Mouse (Mus musculus) thymus, postnatal 25 days (tissue): Measurements from ENCODE around the gene Cnksr2.

Source experiments
- DNase-seq: peaks from one replicate; pipeline ENCODE4 v3.0.0; 2022

Gene Cnksr2

GRCm38 (mm10) chrX:158043057-158043843 lies at the start of gene Cnksr2:
Gene Cnksr2, minus strand, starts transcription at chrX:158043294.
- no peak for DNase-seq

GRCm38 (mm10) chrX:158043844-158044140 lies 698 bp upstream of the Cnksr2 start:
- DNase-seq: no peak

- DNase-seq: no peak
Measured at GRCm38 (mm10) chrX:158042255-158043056, 638 bp downstream of the Cnksr2 start.

DNA sequence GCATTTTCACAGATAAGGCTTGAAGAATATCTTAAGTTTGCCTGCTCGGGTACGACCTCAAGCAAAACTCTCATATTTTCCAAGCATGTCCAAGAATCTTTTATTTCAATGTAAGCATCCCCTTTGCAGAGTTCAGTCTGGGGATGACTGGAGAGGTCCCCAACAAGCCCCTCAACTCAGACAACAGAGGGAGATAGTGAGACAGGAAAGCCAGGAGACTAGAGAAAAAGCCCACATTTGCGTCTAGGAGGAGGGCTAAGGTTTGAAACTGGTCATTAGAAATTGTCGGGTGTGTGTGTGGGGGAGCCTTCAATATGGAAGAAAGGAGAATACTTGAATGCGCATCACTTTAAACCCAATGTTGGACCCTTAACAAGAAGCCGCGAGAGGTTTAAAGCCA lies 1.4 kb downstream of the Cnksr2 start:
- DNase-seq: no peak

- DNase-seq: no peak
Measured at GRCm38 (mm10) chrX:157951698-157952097, 91.4 kb downstream of the Cnksr2 start.

GRCm38 (mm10) chrX:157949256-157949655 lies 93.8 kb downstream of the Cnksr2 start:
- no peak for DNase-seq

DNA sequence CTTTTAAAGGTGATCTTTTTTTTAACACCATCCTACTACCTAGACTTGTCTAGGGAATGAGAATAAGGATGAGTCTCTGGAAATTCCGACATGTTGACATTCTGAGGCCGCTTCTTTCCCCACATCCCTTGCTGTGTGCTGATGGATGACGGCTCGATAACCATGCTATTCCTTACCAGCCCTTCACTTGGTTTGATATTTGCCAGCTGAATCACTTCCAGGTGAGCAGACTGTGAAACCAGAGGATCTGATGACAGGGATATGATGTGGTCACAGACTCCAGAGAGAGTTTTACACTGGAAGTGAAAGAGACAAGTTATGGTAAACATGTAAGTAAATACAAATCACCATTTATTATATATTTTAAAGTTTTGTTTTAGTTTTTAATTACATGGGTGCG lies 98.0 kb downstream of the Cnksr2 start:
- DNase-seq: no peak

GRCm38 (mm10) chrX:157936611-157937010 lies 106.5 kb downstream of the Cnksr2 start:
- DNase-seq: no peak

DNA sequence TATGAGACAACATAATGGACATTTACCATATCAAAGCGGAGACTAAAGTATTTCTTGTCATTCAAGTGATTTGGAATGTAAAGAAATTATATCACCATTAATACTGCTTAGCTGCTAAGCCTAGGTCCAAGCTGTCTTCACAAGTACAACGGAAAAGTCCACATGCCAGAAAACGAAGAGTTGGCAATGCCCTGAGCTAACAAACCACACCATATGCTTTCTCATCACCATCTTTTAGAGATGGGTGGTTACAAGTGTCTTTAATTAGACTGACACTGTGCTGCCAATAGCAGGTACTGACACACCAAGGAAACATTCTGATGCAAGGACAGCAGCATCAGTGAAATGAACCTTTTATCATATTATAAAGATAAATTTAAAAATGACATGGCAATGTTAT lies 123.0 kb downstream of the Cnksr2 start:
- DNase-seq: no peak

DNA sequence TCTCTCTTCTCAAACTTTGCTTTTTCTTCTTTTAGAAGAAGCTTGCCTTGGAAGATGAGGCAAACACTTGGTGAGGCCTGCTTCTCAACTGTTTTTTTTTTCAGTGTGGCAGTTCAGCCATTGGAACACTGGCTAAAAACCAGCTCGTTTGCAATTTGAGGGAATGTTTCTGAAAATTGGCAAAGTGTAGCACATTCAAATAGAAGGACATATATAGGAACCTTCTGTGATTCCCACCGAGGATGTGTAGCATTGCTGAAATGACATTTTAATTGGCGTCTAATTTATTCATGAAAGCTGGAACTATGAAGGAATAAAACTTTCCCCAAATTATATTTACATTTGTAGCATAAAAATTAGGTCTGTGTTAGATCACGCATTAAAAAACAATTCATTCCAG lies 213.1 kb downstream of the Cnksr2 start:
- no peak for DNase-seq

DNA sequence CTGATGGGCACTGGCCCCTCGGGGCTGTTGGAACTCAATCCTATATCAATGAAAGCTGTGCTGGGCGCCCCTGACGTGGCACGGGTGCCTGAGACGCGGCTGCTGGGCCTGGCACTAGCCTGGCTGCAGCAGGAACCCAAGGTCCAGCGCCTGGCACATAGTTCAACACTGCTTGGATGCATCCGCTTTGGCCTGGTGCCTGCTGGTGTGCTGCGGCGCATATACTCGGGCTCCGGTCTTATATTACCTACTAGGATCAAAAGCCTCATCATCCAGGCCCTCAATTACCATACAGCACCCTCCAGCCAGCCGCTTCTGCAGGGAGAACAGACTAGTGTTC lies 224.2 kb downstream of the Cnksr2 start:
- no peak for DNase-seq

- no peak for DNase-seq
Measured at GRCm38 (mm10) chrX:157818207-157818920, 224.7 kb downstream of the Cnksr2 start, which contains the start of gene Klhl34. Gene Klhl34, plus strand, starts transcription at chrX:157818435.

DNA sequence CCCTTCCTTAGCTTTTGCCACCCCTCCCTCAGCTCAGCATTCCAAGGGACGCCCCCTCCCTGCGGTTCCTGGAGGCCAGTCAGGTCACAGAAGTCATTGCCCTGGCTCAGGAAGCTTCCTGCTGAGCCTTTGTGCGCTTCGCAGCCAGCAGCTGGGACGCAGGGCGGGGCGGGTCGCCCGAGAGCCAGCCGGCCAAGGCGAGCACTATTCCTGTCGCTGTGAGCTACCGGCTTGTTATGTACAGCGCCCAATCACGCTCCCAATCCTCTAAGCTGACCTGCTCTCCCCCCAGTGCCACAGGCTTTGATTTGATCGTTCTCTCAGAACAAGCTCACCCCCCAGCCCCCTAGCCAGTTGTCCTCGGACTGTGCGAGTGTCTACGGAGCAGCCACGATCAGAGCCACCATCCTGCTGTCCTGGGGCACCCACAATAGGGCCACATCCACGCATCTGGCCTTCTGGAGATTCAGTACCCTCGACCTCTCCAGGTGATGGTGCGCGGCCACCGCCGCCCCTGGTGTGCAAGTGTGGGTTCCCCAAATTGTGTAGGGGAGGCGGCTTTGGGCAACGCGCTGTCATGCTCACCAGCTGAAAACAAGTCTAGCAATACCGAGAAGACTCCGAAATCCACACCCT lies 225.4 kb downstream of the Cnksr2 start:
- no peak for DNase-seq

DNA sequence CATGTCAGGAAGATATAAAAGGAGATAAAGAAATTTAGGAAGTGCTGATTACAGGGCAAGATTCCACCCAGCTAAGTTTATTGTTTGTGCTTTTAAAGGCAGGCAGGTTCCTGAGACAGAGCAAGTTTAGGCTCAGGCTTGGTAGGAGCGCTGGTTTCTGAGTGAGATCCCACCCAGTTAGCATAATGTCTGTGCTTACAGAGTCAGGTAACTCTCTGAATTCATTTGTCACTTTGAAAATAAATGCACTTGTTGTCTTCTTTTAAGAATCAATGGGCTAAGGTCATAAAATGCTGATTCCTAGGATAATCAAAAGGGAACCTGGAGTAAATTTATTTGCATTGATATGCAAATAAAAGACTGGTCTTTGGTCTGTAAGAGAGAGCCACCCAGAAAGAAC lies 233.4 kb downstream of the Cnksr2 start:
- no peak for DNase-seq

DNA sequence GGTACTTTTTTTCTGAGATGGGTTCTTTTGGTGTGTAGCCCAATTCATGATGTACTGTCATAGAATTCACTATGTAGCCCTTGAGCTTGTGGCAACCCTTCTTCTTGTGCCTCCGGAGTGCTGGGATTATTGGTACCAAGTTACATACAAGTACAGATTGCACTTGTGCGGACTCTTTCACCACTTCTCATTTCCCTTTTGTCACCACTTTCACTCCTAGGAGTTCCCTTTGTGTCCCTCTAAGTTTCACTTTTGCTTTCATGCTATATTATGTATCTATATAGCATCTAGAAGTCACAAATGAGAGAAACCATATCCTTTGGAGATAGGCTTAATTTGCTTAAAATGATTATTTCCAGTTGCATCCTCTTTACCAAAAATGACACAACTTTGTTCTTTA lies 241.4 kb downstream of the Cnksr2 start:
- no peak for DNase-seq
